Mouse (Mus musculus) common myeloid progenitor, adult 5-6 weeks (primary cell): ENCODE data around the gene Frem1. TPM values are rescaled to one million over a fixed set of nuclear protein-coding genes. Genes with fewer than 3 reads are reported as not detected.
A peak's percentile ranks its signal among the peaks of the same experiment; 100 is the strongest.

Experiments used
- ATAC-seq: replicated peaks from 2 replicates; pipeline ENCODE4 v1.8.0; 2016; ENCODE audit warnings: low read depth, mild to moderate bottlenecking, moderate TSS enrichment, inconsistent platforms; ENCODE audit not compliant: poor library complexity, severe bottlenecking
- total RNA-seq: library from RNA; stranded (forward); fragments of 200-1000, 187-1606 nt; gene quantifications from 2 replicates; pipeline ENCODE4 v1.2.3, GENCODE M21; 2017

Gene Frem1
- total RNA-seq, 1 experiment from 2014 or later = not detected

DNA sequence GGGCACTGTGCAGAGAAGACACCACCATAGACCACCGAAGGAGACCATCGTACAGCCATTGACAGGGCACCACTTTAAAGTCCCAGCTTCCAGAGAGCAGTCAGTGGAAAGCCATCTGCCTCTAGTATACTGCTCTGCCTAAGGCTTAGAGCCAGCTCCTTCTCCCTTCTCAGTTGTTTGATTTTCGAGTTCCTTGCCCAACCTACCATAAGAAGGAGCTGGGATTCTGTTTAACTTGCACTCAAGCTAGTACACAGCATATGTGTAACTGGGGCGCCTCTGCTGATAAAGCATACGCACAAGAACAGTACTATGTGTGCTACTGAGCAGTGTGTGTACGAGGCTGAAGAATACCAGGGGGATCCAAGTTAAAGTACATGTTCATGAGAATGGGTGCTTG, 173.0 kb downstream of the Frem1 start:
- no peak for ATAC-seq

- peak; percentile 62 for ATAC-seq
Observed at GRCm38 (mm10) chr4:82876656-82877055, 175.5 kb downstream of the Frem1 start.

DNA sequence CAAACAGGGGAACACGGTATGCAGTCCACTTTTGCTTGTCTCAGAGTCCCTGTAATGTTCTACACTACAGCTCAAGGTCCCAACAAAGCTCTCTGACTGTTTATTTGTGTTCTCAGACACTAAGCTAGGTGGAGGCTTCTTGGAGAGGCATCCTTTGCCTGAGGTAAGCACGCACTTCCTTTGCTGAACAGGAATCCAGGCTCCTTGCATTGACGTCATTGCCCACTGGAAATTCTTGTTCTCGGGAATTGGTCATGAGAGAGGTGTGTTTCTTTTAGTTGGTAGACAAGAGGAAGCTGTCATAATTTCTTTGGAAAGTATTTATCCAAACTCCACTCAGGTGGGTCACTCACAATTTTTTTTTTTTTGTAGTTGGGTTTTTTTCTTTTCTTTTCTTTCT, 176.6 kb downstream of the Frem1 start:
- no peak for ATAC-seq

GRCm38 (mm10) chr4:82874791-82875190, 177.3 kb downstream of the Frem1 start:
- ATAC-seq = no peak

DNA sequence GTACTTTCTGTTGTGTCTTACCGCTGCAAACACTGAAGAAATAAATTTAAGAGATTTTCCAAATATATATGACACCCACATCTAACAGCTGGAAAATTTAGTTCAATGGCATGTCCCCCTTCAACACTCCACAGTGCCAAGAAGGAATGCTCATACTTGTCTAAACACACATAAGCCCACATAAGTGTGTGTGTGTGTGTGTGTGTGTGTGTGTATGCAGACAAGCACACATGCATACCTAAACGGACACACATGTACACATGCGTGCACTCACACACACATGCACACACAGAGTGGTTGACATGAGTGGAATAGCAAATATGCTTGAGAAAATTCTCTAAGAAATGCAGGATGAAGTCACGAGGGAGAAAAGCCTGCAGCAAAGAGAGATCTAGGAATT, 179.6 kb downstream of the Frem1 start:
- no peak for ATAC-seq

DNA sequence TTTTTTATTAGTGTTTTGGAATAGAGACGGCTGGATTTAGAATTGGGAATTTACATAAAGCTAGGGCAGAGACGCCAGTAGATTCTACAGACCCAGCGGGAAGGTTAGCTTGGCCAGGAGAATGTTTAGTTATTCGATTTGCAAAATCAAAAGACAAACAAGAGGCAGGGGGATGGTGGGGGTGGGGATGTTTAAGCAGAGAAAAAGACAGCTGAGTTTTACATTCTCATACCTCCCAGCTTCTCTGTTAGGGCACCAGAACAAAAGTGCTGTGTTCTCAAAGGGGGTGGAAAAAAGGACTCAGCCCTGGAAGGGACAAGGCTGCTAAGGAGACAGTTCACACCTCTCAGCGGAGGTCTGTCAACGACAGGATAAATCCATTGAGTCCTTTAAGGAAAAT, 180.0 kb downstream of the Frem1 start:
- ATAC-seq = no peak

DNA sequence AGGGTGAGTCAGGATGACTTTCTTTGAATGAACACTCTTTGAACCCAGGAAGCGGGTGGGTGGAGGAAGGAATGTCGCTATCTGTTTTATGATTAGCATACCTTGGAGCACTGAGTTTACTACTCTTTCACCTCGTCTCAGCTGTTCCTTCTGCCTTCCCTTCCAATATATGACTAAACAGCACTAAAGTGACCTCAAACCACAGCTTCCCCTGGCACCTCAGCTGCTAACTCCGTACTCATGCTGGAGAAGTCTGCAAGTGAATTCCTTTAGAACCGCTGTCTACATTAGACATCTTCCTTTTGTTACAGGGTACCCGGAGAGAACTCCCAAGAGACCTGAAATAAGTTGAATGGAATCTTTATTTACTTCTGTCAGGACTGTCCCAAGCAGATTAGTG, 181.2 kb downstream of the Frem1 start:
- ATAC-seq = peak; percentile 96

DNA sequence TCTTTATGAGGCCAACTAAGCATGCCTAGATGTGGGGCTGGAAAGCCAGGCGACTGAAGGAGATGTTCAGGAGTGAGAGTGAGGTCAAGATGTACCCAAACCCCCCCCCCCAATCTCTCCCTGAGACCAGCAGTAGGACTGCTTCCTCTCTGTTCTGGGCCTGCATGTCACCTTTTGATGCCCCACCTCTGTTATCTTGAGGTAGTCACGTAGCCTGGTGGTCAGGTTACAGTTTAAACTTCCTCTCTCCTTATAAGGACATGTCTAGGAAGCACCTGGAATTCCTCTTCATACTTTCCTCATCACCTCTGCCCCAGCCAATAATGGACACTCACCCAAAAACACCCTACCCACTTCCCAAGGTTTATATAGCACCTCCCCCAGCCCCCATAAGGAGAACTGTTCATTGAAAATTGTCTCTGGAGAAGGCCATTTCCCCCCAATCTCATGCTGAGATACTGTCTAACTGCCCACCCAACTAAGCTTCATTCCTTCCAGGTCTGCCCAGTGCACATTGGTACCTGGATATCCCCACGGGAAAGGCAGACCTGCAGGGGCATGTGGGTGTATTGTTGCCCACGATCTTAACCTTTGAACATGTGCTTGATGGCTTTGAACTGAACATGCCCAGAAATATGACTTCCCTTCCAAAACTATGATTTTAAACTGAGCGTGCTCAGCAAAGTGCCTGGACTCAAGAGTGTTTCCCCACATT, 184.3 kb downstream of the Frem1 start:
- ATAC-seq = no peak

DNA sequence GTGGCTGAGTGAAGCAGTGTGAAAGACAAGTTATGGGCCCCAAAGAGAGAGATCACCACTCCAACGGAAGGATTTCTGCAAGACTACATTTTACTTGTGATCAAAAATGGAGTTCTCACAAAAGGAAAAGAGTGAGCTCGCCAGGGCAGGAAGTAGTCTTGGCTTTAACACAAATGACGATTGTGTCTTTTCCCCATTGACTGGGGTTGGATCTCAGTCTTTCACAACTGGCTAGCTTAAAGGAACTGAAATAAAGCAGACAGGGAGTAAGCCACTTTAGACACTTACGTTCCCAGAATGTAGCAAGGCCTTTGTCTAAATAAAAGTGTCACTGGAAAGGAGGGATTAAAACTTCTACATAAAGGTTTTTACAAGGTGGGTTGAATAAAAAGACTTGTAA, 185.0 kb downstream of the Frem1 start:
- ATAC-seq = no peak; the same call in 1 of the 2 replicates

- 0 out of 2 replicates have a peak, but pooled peaks have one; percentile 22 for ATAC-seq
Observed at GRCm38 (mm10) chr4:82864974-82865699, 187.0 kb downstream of the Frem1 start.

DNA sequence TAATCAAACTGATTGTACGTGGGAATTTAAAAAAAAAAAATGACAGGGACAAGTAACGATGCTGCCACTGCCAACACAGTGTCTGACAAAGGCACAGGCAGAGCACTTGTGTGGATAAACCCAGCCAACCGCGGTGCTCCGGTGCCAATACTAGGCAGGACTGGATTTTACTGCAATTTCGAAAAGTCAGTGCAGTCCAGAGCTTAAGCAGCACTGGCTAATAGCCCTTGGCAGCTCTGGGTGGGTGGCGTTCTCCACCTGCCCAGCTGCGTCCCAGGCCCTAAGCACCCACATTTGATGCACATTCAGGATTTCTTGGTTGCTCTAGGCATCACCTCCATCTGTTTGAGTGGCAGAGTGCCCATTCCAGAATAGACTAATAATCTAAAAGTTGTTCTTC, 188.8 kb downstream of the Frem1 start:
- ATAC-seq = no peak

DNA sequence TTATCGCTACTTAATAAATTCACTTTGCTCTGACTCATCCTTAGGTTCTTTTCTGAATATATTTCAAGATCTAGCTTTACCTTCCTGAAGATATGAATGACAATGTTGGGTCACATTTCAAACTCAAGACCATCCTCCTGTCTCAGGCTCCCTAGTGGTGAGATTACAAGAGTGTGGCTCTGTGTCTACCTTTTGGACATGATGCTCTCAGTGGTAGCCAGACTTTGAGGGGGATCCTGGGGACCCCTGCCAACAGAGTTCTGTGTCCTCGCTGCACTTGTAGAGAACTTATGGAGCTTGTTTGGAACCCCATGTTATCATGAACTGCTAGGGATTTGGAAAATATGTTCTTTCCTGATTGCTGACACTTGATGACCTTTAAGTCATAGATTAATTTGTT, 190.7 kb downstream of the Frem1 start:
- ATAC-seq = no peak

DNA sequence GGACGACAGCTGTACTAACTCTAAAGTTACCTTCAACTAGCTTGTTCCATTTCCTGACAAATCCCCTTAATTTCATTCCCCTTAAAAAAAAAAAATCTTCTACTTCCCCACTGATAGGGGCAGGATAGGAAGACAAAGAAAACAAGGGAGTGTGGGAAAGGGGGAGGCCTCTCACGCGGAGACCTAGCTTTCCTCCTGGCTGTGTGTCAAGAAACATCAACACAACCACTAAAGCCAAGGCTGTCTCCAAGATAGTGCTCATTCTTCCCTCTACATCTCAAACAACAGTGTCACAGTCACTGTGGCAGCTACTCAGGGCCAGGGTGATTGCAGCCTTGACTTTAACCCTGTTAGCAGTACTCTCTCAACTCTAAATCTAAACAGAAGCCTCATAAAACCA, 191.6 kb downstream of the Frem1 start:
- no peak for ATAC-seq

GRCm38 (mm10) chr4:82859131-82860125, 192.7 kb downstream of the Frem1 start, which contains the start of gene Zdhhc21:
Zdhhc21 (minus strand) TSS chr4:82859958.
- ATAC-seq = peak; percentile 70

DNA sequence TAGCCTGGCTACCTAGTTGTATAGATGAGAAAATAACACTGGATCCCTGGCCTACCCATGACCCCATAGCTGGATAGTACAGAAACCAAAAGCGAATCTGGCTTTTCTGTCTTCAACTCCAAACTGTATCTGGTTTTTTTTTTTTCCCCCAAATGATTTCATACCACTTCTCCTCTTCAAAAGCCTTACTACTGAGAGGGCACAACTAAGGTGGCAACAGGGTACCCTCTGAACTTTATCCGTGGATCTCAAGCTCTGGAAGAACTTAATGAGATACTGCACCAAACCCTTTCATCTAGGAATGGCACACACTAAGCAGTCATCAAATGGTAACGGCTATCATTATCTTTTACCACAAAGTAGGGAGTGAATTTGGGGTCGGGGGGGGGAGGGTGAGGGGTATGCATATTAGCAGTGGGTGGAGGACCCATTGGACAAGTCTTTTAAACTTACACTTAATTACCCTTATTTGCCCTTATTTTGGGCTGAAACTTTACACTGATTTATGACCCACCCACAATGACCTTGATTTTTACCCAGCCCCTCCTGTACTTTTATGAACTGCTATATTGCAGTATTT, 193.6 kb downstream of the Frem1 start:
- ATAC-seq = 0 out of 2 replicates have a peak, but pooled peaks have one; percentile 13

GRCm38 (mm10) chr4:82856986-82857385, 195.2 kb downstream of the Frem1 start:
- ATAC-seq = no peak

- no peak for ATAC-seq
Observed at GRCm38 (mm10) chr4:82853809-82854208, 198.3 kb downstream of the Frem1 start.

DNA sequence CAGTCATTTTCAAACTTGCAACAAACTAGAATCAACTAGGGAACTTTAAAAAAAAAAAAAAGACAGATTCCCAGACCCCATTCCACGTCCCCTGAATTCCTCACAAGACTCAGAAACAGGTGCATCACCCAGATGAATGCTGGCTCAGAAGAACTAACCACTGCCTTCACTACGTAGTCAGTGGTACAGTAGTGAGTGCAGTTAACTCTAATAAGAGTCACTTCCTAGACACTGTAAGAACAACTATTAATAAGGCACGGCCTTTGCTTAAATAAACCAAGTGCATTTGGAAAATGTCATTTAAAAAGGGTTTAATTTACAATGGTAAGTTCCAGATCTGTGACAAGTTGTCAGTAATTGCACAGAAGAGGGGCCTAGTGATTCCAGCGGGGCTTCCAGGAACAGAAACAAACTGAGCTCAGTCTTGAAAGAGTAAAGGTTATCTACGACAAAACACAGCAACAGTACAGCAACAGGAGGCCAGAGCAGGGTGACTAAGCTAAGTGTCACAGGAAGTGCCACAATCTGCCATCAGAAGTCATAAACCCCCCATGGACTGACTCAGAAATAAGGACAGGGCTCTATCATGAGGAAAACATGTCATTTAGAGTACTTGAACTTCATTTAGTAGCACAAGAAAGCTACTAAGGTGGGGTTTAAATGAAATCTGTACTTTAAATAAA, 203.4 kb downstream of the Frem1 start:
- ATAC-seq = peak; percentile 95
